Mouse (Mus musculus): ENCODE data around the gene Celf2.

DNA sequence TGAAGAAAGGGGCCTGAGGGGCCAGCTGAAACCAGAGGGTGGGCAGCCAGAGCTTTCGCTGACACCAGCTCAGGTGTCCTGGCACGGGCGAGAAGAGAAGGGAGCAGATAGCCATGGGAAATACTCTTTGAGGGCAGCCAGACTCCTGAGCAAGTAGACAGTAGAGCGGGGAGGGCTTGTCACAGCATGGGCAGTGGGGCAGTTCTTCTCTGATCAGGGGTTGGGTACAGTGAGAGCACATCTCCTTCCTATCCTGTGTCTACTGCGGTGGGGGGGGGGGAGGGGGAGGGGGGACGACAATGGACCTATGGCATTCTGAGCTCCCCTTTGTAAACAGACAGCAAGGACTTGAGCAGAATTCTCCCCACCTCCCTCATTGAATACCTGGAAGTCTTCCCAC lies 968.5 kb downstream of the Celf2 start:
- TF ChIP-seq CTCF (IDR thresholded peaks at IDR 0.05; ENCODE audit: borderline replicate concordance, insufficient read depth, low read depth, low read length) (no peak), POLR2A (IDR thresholded peaks at IDR 0.05; ENCODE audit: borderline replicate concordance, insufficient read depth, low read length) (no peak)

Data from cerebellum, adult 2 months (tissue).